Comparison of ENCODE assay signal across 21 mouse cellular contexts in the genomic region with DNA sequence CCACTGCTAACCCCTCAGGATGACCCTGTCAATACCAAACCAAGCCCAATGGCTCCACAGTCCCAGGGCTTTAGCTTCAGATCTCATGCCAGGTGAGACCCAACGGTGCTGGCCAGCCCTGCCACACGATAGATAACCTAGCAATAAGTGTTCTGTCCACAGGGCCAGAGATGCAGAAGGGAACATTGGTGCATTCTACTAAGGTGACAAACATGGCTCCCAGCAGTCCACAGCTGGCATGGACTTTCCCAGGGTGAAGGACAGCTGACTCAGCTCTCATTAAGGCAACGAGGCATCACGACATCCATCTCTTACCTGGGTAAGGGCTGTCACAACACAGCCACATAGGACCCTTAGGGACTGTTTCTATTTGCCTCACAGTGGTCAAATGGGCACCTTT. TPM values are rescaled to one million over a fixed set of nuclear protein-coding genes. Genes with fewer than 3 reads are reported as not detected.
DNase-seq lines count a peak whose midpoint lies in the region; ATAC-seq lines count a peak whose summit lies in the region.
"Had no signal": no experiment of that assay in that cellular context is flagged by ENCODE, and none has a peak within 500 bp of the region (broad histone marks: within the 10 kb centered on the region; RNA-seq: fewer than 3 reads in every experiment).

No protein-coding gene starts in this region.

- 89% methylated on average over 4 of the region's 4 CpGs for WGBS in embryonic facial prominence, embryonic 15.5 days
- 96% methylated on average over 4 of the region's 4 CpGs for WGBS in embryonic facial prominence, embryonic 10.5 days
- 93% methylated on average over 4 of the region's 4 CpGs for WGBS in heart, embryonic 10.5 days
- WGBS in heart, embryonic 14.5 days = 90% methylated on average over 4 of the region's 4 CpGs
- 83% methylated on average over 4 of the region's 4 CpGs for WGBS in kidney, embryonic 16.5 days

- DNase-seq in embryonic facial prominence, embryonic 10.5 days (ENCODE audit: low spot score) = no peak
- no peak for DNase-seq in heart, embryonic 10.5 days (ENCODE audit: low spot score)
- DNase-seq in heart, postnatal 4 days = no peak
- no peak for DNase-seq in heart, postnatal 10 days
- no peak for DNase-seq in kidney, postnatal 4 days
- DNase-seq: cerebellum, adult 11-12 months; cerebellum, adult 9-10 months; cerebellum, postnatal 25 days; gastrocnemius, postnatal 10 days; kidney, adult 2 months had no signal

- 0 out of 2 replicates have a peak overlapping the region, but pooled peaks have one; percentile 22 for H3K27ac ChIP-seq in embryonic facial prominence, embryonic 15.5 days (replicated peaks)
- no peak overlapping the region for H3K27ac ChIP-seq in embryonic facial prominence, embryonic 10.5 days (replicated peaks)
- peak overlapping the region; percentile 85; the same call in 1 of the 2 replicates for H3K27ac ChIP-seq in heart, embryonic 10.5 days
- H3K27ac ChIP-seq in heart, embryonic 14.5 days (replicated peaks in 1 of 2; ENCODE audit: control insufficient read depth in 1 of 2, insufficient read depth in 1 of 2, low read depth in 2 of 2, low read length in 2 of 2) = peak overlapping the region; percentile 88 to 95
- H3K27ac ChIP-seq in kidney, embryonic 16.5 days (ENCODE audit: low read length) = no peak overlapping the region
- H3K27ac ChIP-seq: hindbrain, embryonic 15.5 days; kidney, embryonic 15.5 days had no signal

- no peak overlapping the region for H3K4me2 ChIP-seq in embryonic facial prominence, embryonic 15.5 days (replicated peaks)
- no peak overlapping the region for H3K4me2 ChIP-seq in heart, embryonic 14.5 days (ENCODE audit: low read length)
- no peak overlapping the region for H3K4me2 ChIP-seq in kidney, embryonic 16.5 days (replicated peaks; ENCODE audit: low read depth, low read length)
- H3K4me2 ChIP-seq: embryonic facial prominence, embryonic 13.5 days; hindbrain, embryonic 15.5 days; kidney, embryonic 15.5 days had no signal

- H3K36me3 ChIP-seq in embryonic facial prominence, embryonic 15.5 days = peaks cover 70% of the 10 kb centered on the region
- H3K36me3 ChIP-seq in embryonic facial prominence, embryonic 10.5 days (replicated peaks) = peaks cover 77% of the 10 kb centered on the region
- peaks cover 76% of the 10 kb centered on the region for H3K36me3 ChIP-seq in heart, embryonic 10.5 days
- H3K36me3 ChIP-seq in heart, embryonic 14.5 days (ENCODE audit: control insufficient read depth, insufficient read depth, low read length) = peaks cover 75% of the 10 kb centered on the region
- H3K36me3 ChIP-seq in kidney, embryonic 16.5 days (ENCODE audit: insufficient read depth, low read length) = peaks cover 58% of the 10 kb centered on the region

- H3K9me3 ChIP-seq in embryonic facial prominence, embryonic 15.5 days (replicated peaks) = no peaks in the 10 kb centered on the region
- no peaks in the 10 kb centered on the region for H3K9me3 ChIP-seq in embryonic facial prominence, embryonic 10.5 days
- H3K9me3 ChIP-seq in heart, embryonic 10.5 days = no peaks in the 10 kb centered on the region
- no peaks in the 10 kb centered on the region for H3K9me3 ChIP-seq in heart, embryonic 14.5 days (ENCODE audit: control insufficient read depth, low read length)
- H3K9me3 ChIP-seq in kidney, embryonic 16.5 days (ENCODE audit: low read length) = no peaks in the 10 kb centered on the region
- H3K9me3 ChIP-seq: embryonic facial prominence, embryonic 13.5 days; hindbrain, embryonic 15.5 days; kidney, embryonic 15.5 days had no signal

- no peak overlapping the region; the same call in 1 of the 2 replicates for H3K9ac ChIP-seq in embryonic facial prominence, embryonic 15.5 days
- peak overlapping the region; percentile 62 for H3K9ac ChIP-seq in heart, embryonic 14.5 days (ENCODE audit: low read length)
- peak overlapping the region; percentile 26; the same call in 1 of the 2 replicates for H3K9ac ChIP-seq in kidney, embryonic 16.5 days (replicated peaks; ENCODE audit: low read length)
- H3K9ac ChIP-seq: hindbrain, embryonic 15.5 days; kidney, embryonic 15.5 days had no signal

- no peak overlapping the region for H3K4me3 ChIP-seq in embryonic facial prominence, embryonic 15.5 days (replicated peaks)
- H3K4me3 ChIP-seq in embryonic facial prominence, embryonic 10.5 days = no peak overlapping the region
- H3K4me3 ChIP-seq in heart, embryonic 10.5 days = no peak overlapping the region
- no peak overlapping the region for H3K4me3 ChIP-seq in heart, embryonic 14.5 days (ENCODE audit: control insufficient read depth in 1 of 2, insufficient read depth in 1 of 2, low read depth in 1 of 2, low read length in 2 of 2)
- H3K4me3 ChIP-seq in kidney, embryonic 16.5 days (ENCODE audit: low read length) = no peak overlapping the region
- H3K4me3 ChIP-seq: embryonic facial prominence, embryonic 13.5 days; hindbrain, embryonic 15.5 days; kidney, embryonic 15.5 days had no signal

- no peak for ATAC-seq in embryonic facial prominence, embryonic 15.5 days (ENCODE audit: insufficient number of reproducible peaks, low FRiP score, low TSS enrichment, low read depth)
- ATAC-seq in heart, embryonic 14.5 days (ENCODE audit: insufficient number of reproducible peaks, insufficient read depth, low FRiP score, low read depth) = no peak
- no peak for ATAC-seq in kidney, embryonic 16.5 days (ENCODE audit: low FRiP score, low TSS enrichment)
- ATAC-seq: activated CD4-positive, CD25-positive, alpha-beta regulatory T cell, adult 4 months; forebrain, embryonic 14.5 days; intestine, embryonic 16.5 days; Patski had no signal

- H3K4me1 ChIP-seq in embryonic facial prominence, embryonic 15.5 days = peaks cover 24% of the 10 kb centered on the region
- H3K4me1 ChIP-seq in embryonic facial prominence, embryonic 10.5 days = peaks cover 28% of the 10 kb centered on the region
- peaks cover 54% of the 10 kb centered on the region for H3K4me1 ChIP-seq in heart, embryonic 10.5 days
- H3K4me1 ChIP-seq in heart, embryonic 14.5 days (ENCODE audit: control insufficient read depth in 2 of 2, insufficient read depth in 2 of 2, low read length in 2 of 2) = peaks cover 30 to 61% of the 10 kb centered on the region in 2 experiments
- H3K4me1 ChIP-seq in kidney, embryonic 16.5 days (ENCODE audit: insufficient read depth, low read length) = peaks cover 21% of the 10 kb centered on the region

- intact Hi-C loops in heart, postnatal 10 days (cut with DNase I) = no loop called here

- no peaks in the 10 kb centered on the region for H3K27me3 ChIP-seq in embryonic facial prominence, embryonic 15.5 days
- H3K27me3 ChIP-seq in embryonic facial prominence, embryonic 10.5 days (replicated peaks; ENCODE audit: low read depth, poor library complexity, severe bottlenecking) = no peaks in the 10 kb centered on the region
- H3K27me3 ChIP-seq in heart, embryonic 10.5 days (ENCODE audit: insufficient read depth, poor library complexity, severe bottlenecking) = no peaks in the 10 kb centered on the region
- no peaks in the 10 kb centered on the region for H3K27me3 ChIP-seq in heart, embryonic 14.5 days (ENCODE audit: control insufficient read depth, insufficient read depth, low read length)
- no peaks in the 10 kb centered on the region for H3K27me3 ChIP-seq in kidney, embryonic 16.5 days (ENCODE audit: insufficient read depth, low read length)
- H3K27me3 ChIP-seq: CH12.LX; embryonic facial prominence, embryonic 13.5 days; hindbrain, embryonic 15.5 days; kidney, embryonic 15.5 days; Patski had no signal

RNA-seq across cellular contexts. Expression of a gene that starts 2.6 kb away (rescaled TPM):
- 35.8 and 39.8 TPM in 2 replicates for polyA plus RNA-seq in embryonic facial prominence, embryonic 15.5 days (2015; fragmentation: Nextera tagmentation; extraction: Ambion mirVana)
- 38.3 and 39.0 TPM in 2 replicates for polyA plus RNA-seq in embryonic facial prominence, embryonic 10.5 days (2016; fragmentation: Nextera tagmentation; extraction: Ambion mirVana)
- polyA plus RNA-seq in heart, embryonic 10.5 days (2016; fragmentation: Nextera tagmentation; extraction: Ambion mirVana) = 32.5 and 35.9 TPM in 2 replicates
- total RNA-seq in heart, postnatal 4 days (2021) = 10 to 100 TPM; 31.4 to 34.4 TPM
- polyA plus RNA-seq in heart, embryonic 14.5 days (2014; fragmentation: Nextera tagmentation; extraction: Ambion mirVana) = 30.6 and 32.8 TPM in 2 replicates
- 10 to 100 TPM; 21.3 to 24.3 TPM for total RNA-seq in heart, postnatal 10 days (2021)
- 42.3 and 44.8 TPM in 2 replicates for polyA plus RNA-seq in kidney, embryonic 16.5 days (2015; fragmentation: Nextera tagmentation; extraction: Ambion mirVana)

RNA-seq across cellular contexts. Expression of a gene that starts 19.8 kb away (rescaled TPM):
- 0.98 and 1.1 TPM in 2 replicates for polyA plus RNA-seq in embryonic facial prominence, embryonic 15.5 days (2015; fragmentation: Nextera tagmentation; extraction: Ambion mirVana)
- 0.10 and 0.19 TPM in 2 replicates for polyA plus RNA-seq in embryonic facial prominence, embryonic 10.5 days (2016; fragmentation: Nextera tagmentation; extraction: Ambion mirVana)
- 0.25 and 0.49 TPM in 2 replicates for polyA plus RNA-seq in heart, embryonic 10.5 days (2016; fragmentation: Nextera tagmentation; extraction: Ambion mirVana)
- under 1 TPM in 1 of 2 experiments, not detected in 1; 0.34 TPM for total RNA-seq in heart, postnatal 4 days (2021)
- 0.62 and 1.1 TPM in 2 replicates for polyA plus RNA-seq in heart, embryonic 14.5 days (2014; fragmentation: Nextera tagmentation; extraction: Ambion mirVana)
- total RNA-seq in heart, postnatal 10 days (2021) = not detected
- polyA plus RNA-seq in kidney, embryonic 16.5 days (2015; fragmentation: Nextera tagmentation; extraction: Ambion mirVana) = 0.72 and 0.82 TPM in 2 replicates
- total RNA-seq: CH12.LX had no signal

RNA-seq across cellular contexts. Expression of a gene that starts 32.8 kb away (rescaled TPM):
- polyA plus RNA-seq in embryonic facial prominence, embryonic 15.5 days (2015; fragmentation: Nextera tagmentation; extraction: Ambion mirVana) = 2,143 and 2,279 TPM in 2 replicates
- polyA plus RNA-seq in embryonic facial prominence, embryonic 10.5 days (2016; fragmentation: Nextera tagmentation; extraction: Ambion mirVana) = 3,067 and 3,150 TPM in 2 replicates
- polyA plus RNA-seq in heart, embryonic 10.5 days (2016; fragmentation: Nextera tagmentation; extraction: Ambion mirVana) = 1,513 and 2,033 TPM in 2 replicates
- total RNA-seq in heart, postnatal 4 days (2021) = 1,000 to 10,000 TPM in 1 of 2 experiments, 100 to 1,000 TPM in 1; 930 to 1,002 TPM
- 979 and 1,136 TPM in 2 replicates for polyA plus RNA-seq in heart, embryonic 14.5 days (2014; fragmentation: Nextera tagmentation; extraction: Ambion mirVana)
- 100 to 1,000 TPM; 691 to 703 TPM for total RNA-seq in heart, postnatal 10 days (2021)
- polyA plus RNA-seq in kidney, embryonic 16.5 days (2015; fragmentation: Nextera tagmentation; extraction: Ambion mirVana) = 2,803 and 2,860 TPM in 2 replicates

RNA-seq across cellular contexts. Expression of a gene that starts 56.4 kb away (rescaled TPM):
- polyA plus RNA-seq in embryonic facial prominence, embryonic 15.5 days (2015; fragmentation: Nextera tagmentation; extraction: Ambion mirVana) = 34.1 and 36.3 TPM in 2 replicates
- 45.3 and 51.9 TPM in 2 replicates for polyA plus RNA-seq in embryonic facial prominence, embryonic 10.5 days (2016; fragmentation: Nextera tagmentation; extraction: Ambion mirVana)
- polyA plus RNA-seq in heart, embryonic 10.5 days (2016; fragmentation: Nextera tagmentation; extraction: Ambion mirVana) = 43.0 and 49.6 TPM in 2 replicates
- total RNA-seq in heart, postnatal 4 days (2021) = 10 to 100 TPM; 63.3 to 63.8 TPM
- polyA plus RNA-seq in heart, embryonic 14.5 days (2014; fragmentation: Nextera tagmentation; extraction: Ambion mirVana) = 35.6 and 37.2 TPM in 2 replicates
- 10 to 100 TPM; 53.9 to 59.6 TPM for total RNA-seq in heart, postnatal 10 days (2021)
- 34.1 and 34.4 TPM in 2 replicates for polyA plus RNA-seq in kidney, embryonic 16.5 days (2015; fragmentation: Nextera tagmentation; extraction: Ambion mirVana)

Comparison
In these comparisons a context has a peak if more than half of its experiments do, and no peak if none do; other contexts are left out.
1. H3K27ac ChIP-seq: peak in embryonic facial prominence, embryonic 15.5 days (single experiment), heart, embryonic 10.5 days (single experiment) and heart, embryonic 14.5 days (2 of 2); none in embryonic facial prominence, embryonic 10.5 days (single experiment) and kidney, embryonic 16.5 days (single experiment).